Mouse (Mus musculus): ENCODE measurements around the gene Agxt. TPM values are rescaled to one million over a fixed set of nuclear protein-coding genes. Genes with fewer than 3 reads are reported as not detected.

Agxt gene
- total RNA-seq, 2 experiments from 2014 or later = not detected

Other genes starting within 250 kb of the Agxt start
- not detected for gene Ankmy1, start 232.3 kb upstream of the Agxt start, total RNA-seq (2021)
- gene Dusp28, start 228.3 kb upstream of the Agxt start, total RNA-seq (2021) = 10 to 100 TPM; 22.6 to 24.5 TPM
- gene Rnpepl1, start 224.5 kb upstream of the Agxt start, total RNA-seq (2021) = 10 to 100 TPM; 64.0 to 66.5 TPM
- gene Capn10, start 200.9 kb upstream of the Agxt start, total RNA-seq (2021) = 1 to 10 TPM; 4.4 to 5.5 TPM
- gene Gpr35, start 184.4 kb upstream of the Agxt start, total RNA-seq (2021) = under 1 TPM; 0.23 to 0.27 TPM
- not detected for gene Aqp12, start 128.9 kb upstream of the Agxt start, total RNA-seq (2021)
- 1 to 10 TPM; 1.5 to 1.7 TPM for gene Kif1a, start 33.3 kb upstream of the Agxt start, total RNA-seq (2021)
- gene 2310007B03Rik, start 25.7 kb downstream of the Agxt start, total RNA-seq (2021) = not detected
- not detected for gene Crocc2, start 33.5 kb downstream of the Agxt start, total RNA-seq (2021)
- gene Sned1, start 100.6 kb downstream of the Agxt start, total RNA-seq (2021) = 1 to 10 TPM; 4.6 to 8.0 TPM
- 10 to 100 TPM in 1 of 2 experiments, 1 to 10 TPM in 1; 8.6 to 10.8 TPM for gene Mterf4, start 170.7 kb downstream of the Agxt start, total RNA-seq (2021)
- gene Ppp1r7, start 207.6 kb downstream of the Agxt start, total RNA-seq (2021) = 10 to 100 TPM; 15.8 to 17.5 TPM
- gene Pask, start 208.2 kb downstream of the Agxt start, total RNA-seq (2021) = 1 to 10 TPM in 1 of 2 experiments, under 1 TPM in 1; 0.83 to 2.0 TPM
- gene Ano7, start 238.7 kb downstream of the Agxt start, total RNA-seq (2021) = not detected

Measured in gastrocnemius, postnatal 25 days (tissue).